Mouse (Mus musculus) hindbrain, embryonic 14.5 days (tissue): Measurements from ENCODE around the gene Pcbp4. TPM values are rescaled to one million over a fixed set of nuclear protein-coding genes. Genes with fewer than 3 reads are reported as not detected.
"Not testable (repeated sequence)": the region's sequence is repeated elsewhere in the genome, so short reads cannot be mapped to it uniquely, and the experiment has no call there.

Source experiments
- ATAC-seq: fragments of 200-750 bp; cut with Nextera tagmentation; 2 replicates; pipeline ENCODE4 v1.8.0; 2017; ENCODE audit warnings: moderate number of reproducible peaks, mild to moderate bottlenecking, moderate TSS enrichment, moderate library complexity; ENCODE audit not compliant: low FRiP score
- DNase-seq: peaks from one replicate; pipeline ENCODE4 v3.0.0-alpha.2; 2015; ENCODE audit warnings: low spot score
- H3K27ac ChIP-seq: fragments of 300-500 bp; sonication (generic); 2 replicates; pipeline ENCODE4 v1.5.1; 2014; ENCODE audit warnings: mild to moderate bottlenecking, moderate library complexity
- H3K27me3 ChIP-seq: fragments of 300-500 bp; sonication (generic); 2 replicates; pipeline ENCODE4 v1.6.1; 2014; ENCODE audit warnings: mild to moderate bottlenecking, low read length, mixed read lengths; ENCODE audit not compliant: control insufficient read depth, insufficient read depth
- H3K36me3 ChIP-seq: fragments of 300-500 bp; sonication (generic); replicated peaks from 2 replicates; pipeline ENCODE4 v1.6.1; 2014; ENCODE audit not compliant: control insufficient read depth, insufficient read depth
- H3K4me1 ChIP-seq: fragments of 300-500 bp; sonication (generic); replicated peaks from 2 replicates; pipeline ENCODE4 v1.6.1; 2014; ENCODE audit warnings: antibody characterized with exemption, low read length, mixed read lengths; ENCODE audit not compliant: control insufficient read depth, insufficient read depth
- H3K4me2 ChIP-seq: fragments of 300-500 bp; sonication (generic); replicated peaks from 2 replicates; pipeline ENCODE4 v1.6.1; 2014; ENCODE audit warnings: mild to moderate bottlenecking, moderate library complexity
- H3K4me3 ChIP-seq: fragments of 300-500 bp; sonication (generic); replicated peaks from 2 replicates; pipeline ENCODE4 v1.5.1; 2014; ENCODE audit warnings: mild to moderate bottlenecking, low read length
- H3K9ac ChIP-seq: fragments of 300-500 bp; sonication (generic); 2 replicates; pipeline ENCODE4 v1.6.1; 2014
- H3K9me3 ChIP-seq: fragments of 300-500 bp; sonication (generic); 2 replicates; pipeline ENCODE4 v1.6.1; 2016; ENCODE audit warnings: low read length; ENCODE audit not compliant: control insufficient read depth
- WGBS: fragments of 180-500 bp; shearing (Covaris S2); extraction: QIAGEN DNeasy Blood & Tissue Kit; methylation state at CpG from one replicate; pipeline ENCODE4 v1.1.7; 2014; 5-methylcytosine and 5-hydroxymethylcytosine counted together
- polyA plus RNA-seq: library from polyadenylated mRNA; unstranded; fragments of >200 nt; fragmentation: Nextera tagmentation; extraction: Ambion mirVana; gene quantifications from 2 replicates; pipeline ENCODE4 v1.2.1, GENCODE M21; 2014

The Pcbp4 gene
- polyA plus RNA-seq, 1 experiment from 2014 or later, result 186 TPM

DNA sequence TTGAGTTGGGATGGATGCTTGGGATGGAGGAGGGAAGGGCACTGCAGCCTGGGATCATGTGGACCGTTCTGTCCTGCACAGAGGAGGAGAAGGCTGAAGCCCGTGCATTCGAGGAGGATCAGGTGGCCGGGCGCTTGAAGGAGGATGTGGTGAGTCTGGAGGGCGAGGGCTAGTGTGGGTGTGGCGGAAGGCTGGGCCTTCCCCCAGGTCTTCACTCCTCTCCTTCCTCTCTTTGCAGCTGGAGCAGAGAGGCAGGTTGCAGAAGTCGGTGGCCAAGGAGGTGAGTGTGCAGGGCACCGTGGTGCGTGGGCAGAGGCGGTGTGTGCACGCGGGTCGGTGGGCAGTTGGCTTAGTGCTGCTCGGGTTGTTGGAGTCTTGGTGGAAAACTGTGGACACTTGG, 28.0 kb downstream of the Pcbp4 start:
- WGBS, result 95% methylated on average over 15 of the region's 15 CpGs

DNA sequence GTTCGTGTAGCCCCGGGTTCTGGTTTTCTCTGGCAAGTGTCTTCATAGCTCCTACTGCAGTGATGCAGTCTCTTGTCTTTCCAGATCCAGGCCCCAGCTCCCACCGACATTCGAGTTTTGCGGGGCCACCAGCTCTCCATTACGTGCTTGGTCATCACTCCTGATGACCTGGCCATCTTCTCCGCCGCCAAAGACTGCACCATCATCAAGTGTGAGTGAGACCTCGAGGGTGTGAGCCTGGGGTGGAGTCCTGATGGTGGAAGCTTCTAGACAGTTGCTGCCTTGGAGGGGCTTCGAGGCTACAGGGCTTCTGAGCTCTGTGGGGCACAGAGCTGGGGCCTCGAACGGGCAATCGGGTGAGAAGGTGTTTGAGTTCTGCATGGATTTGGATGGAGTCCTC, 28.6 kb downstream of the Pcbp4 start:
- H3K36me3 ChIP-seq, result peaks cover 51% of the 10 kb centered on the region
- WGBS, result 94% methylated on average over 13 of the region's 13 CpGs
- H3K9me3 ChIP-seq, result no peaks in the 10 kb centered on the region
- no peak overlapping the region for H3K9ac ChIP-seq
- H3K27me3 ChIP-seq, result no peaks in the 10 kb centered on the region
- DNase-seq (no peak), ATAC-seq (no peak)
- H3K27ac ChIP-seq, result no peak overlapping the region
- no peak overlapping the region for H3K4me2 ChIP-seq
- no peak overlapping the region for H3K4me3 ChIP-seq
- H3K4me1 ChIP-seq, result peaks cover 12% of the 10 kb centered on the region

More for the DNA sequence above, 28.0 kb downstream of the Pcbp4 start:
- H3K36me3 ChIP-seq, result peaks cover 47% of the 10 kb centered on the region
- no peak overlapping the region for H3K27ac ChIP-seq
- DNase-seq, result no peak
- no peak for ATAC-seq
- H3K4me1 ChIP-seq, result peaks cover 12% of the 10 kb centered on the region
- no peak overlapping the region for H3K4me2 ChIP-seq
- no peaks in the 10 kb centered on the region for H3K9me3 ChIP-seq
- H3K9ac ChIP-seq, result no peak overlapping the region
- no peaks in the 10 kb centered on the region for H3K27me3 ChIP-seq
- H3K4me3 ChIP-seq, result no peak overlapping the region

DNA sequence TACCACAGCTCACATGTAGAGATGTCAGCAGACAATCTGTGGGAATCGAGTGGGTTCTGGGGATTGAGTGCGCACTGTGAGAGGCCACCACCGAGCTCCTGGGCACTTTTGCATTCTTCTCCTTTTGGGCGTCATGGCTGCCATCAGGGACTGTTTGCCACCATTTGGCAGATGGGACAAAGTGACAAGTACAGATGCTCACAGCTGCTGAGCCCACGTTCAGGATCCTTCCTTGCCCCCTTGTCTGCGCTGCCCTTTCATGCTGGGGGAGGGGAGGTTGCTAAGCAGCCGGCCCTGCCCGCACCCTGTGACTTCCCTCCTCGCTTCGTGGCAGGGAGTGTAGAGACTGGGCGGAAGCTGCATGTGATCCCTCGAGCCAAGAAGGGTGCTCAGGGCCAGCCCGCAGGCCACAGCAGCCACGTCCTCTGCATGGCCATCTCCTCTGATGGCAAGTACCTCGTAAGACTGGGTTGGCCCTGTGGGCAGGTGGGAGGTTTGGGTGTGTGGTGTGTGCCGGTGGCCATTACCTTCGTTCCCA, 29.6 kb downstream of the Pcbp4 start:
- Histone ChIP-seq H3K4me2 (no peak overlapping the region), H3K27ac (no peak overlapping the region), H3K27me3 (no peaks in the 10 kb centered on the region), H3K4me1 (peaks cover 10% of the 10 kb centered on the region), H3K9ac (no peak overlapping the region), H3K4me3 (no peak overlapping the region), H3K9me3 (no peaks in the 10 kb centered on the region), H3K36me3 (peaks cover 51% of the 10 kb centered on the region)
- ATAC-seq, result no peak
- WGBS, result 87% methylated on average over 17 of the region's 17 CpGs
- DNase-seq, result no peak

DNA sequence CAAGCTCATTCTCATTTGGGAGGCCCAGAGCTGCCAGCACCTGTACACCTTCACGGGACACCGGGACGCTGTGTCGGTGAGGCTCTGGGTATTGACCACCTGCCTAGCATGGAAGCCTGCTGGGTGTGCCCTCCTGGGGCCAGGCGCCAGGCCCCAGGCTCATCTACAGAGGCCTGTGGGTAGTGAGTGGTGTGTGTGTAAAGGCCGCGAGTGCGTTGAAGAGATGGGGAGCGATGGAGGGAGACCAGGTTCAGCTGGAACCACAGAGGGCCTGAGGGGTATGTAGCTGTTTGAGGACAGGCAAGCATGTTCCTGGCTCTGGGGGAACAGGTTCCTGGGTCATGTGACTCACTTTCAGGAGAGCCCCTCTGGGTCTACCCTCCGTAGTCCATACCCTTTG, 30.0 kb downstream of the Pcbp4 start:
- no peak overlapping the region for H3K9ac ChIP-seq
- H3K36me3 ChIP-seq, result peaks cover 51% of the 10 kb centered on the region
- no peak overlapping the region for H3K27ac ChIP-seq
- no peak overlapping the region for H3K4me2 ChIP-seq
- H3K4me3 ChIP-seq, result no peak overlapping the region
- peaks cover 5% of the 10 kb centered on the region for H3K4me1 ChIP-seq
- H3K9me3 ChIP-seq, result no peaks in the 10 kb centered on the region
- ATAC-seq (no peak), DNase-seq (no peak)
- WGBS, result 94% methylated on average over 10 of the region's 10 CpGs
- no peaks in the 10 kb centered on the region for H3K27me3 ChIP-seq

DNA sequence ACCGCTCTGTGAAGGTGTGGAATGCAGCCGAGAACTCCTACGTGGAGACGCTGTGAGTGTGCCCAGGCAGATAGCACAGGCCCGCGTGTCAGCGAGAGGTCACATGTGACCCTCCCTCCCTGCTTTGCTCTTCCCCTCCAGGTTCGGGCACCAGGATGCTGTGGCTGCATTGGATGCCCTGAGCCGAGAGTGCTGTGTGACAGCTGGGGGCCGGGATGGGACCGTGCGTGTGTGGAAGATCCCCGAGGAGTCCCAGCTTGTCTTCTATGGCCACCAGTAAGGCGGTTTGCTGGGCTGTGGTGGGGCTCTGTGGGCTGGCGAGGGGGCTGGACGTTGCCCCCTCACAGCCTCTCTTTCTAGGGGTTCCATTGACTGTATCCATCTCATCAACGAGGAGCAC, 30.5 kb downstream of the Pcbp4 start:
- H3K9ac ChIP-seq, result no peak overlapping the region
- ATAC-seq, result no peak
- 94% methylated on average over 17 of the region's 17 CpGs for WGBS

DNA sequence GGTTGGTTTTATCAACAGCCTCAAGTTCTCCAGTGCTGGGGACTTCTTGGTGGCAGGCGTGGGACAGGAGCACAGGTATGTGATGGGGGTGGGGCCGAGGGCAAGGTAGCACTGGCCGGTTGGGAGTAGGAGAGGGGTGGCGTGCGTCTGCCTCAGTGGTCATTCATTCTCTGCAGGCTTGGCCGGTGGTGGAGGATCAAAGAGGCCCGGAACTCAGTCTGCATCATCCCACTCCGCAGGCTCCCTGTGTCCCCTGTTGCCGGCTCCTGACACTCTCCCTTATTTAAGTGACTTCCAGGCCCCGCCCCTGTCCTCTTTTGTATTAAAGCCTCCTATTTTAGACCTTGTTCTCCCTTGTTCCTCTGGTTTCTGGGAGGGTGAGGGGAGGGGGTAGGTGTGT, 32.0 kb downstream of the Pcbp4 start:
- no peaks in the 10 kb centered on the region for H3K4me1 ChIP-seq
- DNase-seq, result no peak
- no peak overlapping the region for H3K4me2 ChIP-seq
- H3K27ac ChIP-seq, result no peak overlapping the region
- WGBS, result 80% methylated on average over 10 of the region's 10 CpGs
- H3K9me3 ChIP-seq, result no peaks in the 10 kb centered on the region
- H3K4me3 ChIP-seq, result no peak overlapping the region
- no peak overlapping the region for H3K9ac ChIP-seq
- H3K27me3 ChIP-seq, result no peaks in the 10 kb centered on the region
- H3K36me3 ChIP-seq, result peaks cover 51% of the 10 kb centered on the region
- no peak for ATAC-seq

More for the DNA sequence above, 30.5 kb downstream of the Pcbp4 start:
- no peak overlapping the region for H3K4me3 ChIP-seq
- no peaks in the 10 kb centered on the region for H3K27me3 ChIP-seq
- no peak overlapping the region for H3K4me2 ChIP-seq
- H3K36me3 ChIP-seq, result peaks cover 51% of the 10 kb centered on the region
- H3K4me1 ChIP-seq, result peaks cover under 1% of the 10 kb centered on the region; the same call in 1 of the 2 replicates
- DNase-seq, result no peak
- H3K27ac ChIP-seq, result no peak overlapping the region
- H3K9me3 ChIP-seq, result no peaks in the 10 kb centered on the region

DNA sequence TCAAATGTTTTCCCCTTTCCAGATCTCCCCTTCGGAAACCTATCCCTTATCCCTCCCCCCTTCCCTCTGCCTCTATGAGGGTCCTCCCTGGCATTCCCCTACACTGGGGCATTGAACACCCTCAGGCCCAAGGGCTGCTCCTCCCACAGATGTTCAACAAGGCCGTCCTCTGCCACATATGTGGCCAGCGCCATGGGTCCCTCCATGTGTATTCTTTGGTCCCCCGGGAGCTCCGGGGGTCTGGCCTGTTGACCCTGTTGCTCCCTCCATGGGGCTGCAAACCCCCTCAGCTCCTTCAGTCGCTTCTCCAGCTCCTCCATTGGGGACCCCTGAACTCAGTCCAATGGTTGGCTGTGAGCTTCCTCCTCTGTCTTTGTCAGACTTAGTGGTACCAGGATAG, 34.5 kb downstream of the Pcbp4 start:
- not testable (repeated sequence) for ATAC-seq, H3K9ac ChIP-seq, H3K27me3 ChIP-seq, H3K27ac ChIP-seq, H3K4me1 ChIP-seq, DNase-seq, H3K4me2 ChIP-seq, H3K9me3 ChIP-seq, H3K4me3 ChIP-seq
- H3K36me3 ChIP-seq, result peaks cover 37% of the 10 kb centered on the region
- 86% methylated on average over 6 of the region's 6 CpGs for WGBS

DNA sequence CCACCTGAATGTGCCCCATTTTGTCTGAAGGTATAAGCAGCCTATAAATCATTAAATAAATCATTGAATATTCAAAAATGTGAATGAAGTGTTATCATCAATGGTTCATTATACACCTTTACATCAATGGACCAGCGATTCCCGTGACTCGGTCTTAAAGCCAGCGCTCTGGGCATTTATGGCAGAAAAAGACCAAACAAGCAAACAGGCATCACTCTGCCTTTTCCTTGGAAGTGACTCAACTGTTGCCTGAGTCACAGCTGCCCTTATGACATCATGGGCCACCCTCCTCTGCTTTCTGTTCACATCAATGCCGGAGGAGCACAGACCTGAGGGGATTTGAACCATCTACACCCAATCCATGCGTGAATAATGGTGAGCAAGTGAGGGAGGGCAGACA, 46.6 kb downstream of the Pcbp4 start, which contains the start of gene Iqcf1:
TSS of gene Iqcf1 (plus strand) at position 301 of the 400 bp plus-strand sequence.
- ATAC-seq (no peak), DNase-seq (no peak)
- WGBS, result 93% methylated on average over 6 of the region's 6 CpGs
- Histone ChIP-seq H3K9ac (no peak within 1 kb of the TSS), H3K27me3 (no peaks in the 10 kb centered on the region), H3K36me3 (no peaks in the 10 kb centered on the region), H3K4me2 (no peak within 1 kb of the TSS), H3K4me3 (no peak within 1 kb of the TSS), H3K4me1 (no peaks in the 10 kb centered on the region), H3K27ac (no peak within 1 kb of the TSS), H3K9me3 (no peaks in the 10 kb centered on the region)

DNA sequence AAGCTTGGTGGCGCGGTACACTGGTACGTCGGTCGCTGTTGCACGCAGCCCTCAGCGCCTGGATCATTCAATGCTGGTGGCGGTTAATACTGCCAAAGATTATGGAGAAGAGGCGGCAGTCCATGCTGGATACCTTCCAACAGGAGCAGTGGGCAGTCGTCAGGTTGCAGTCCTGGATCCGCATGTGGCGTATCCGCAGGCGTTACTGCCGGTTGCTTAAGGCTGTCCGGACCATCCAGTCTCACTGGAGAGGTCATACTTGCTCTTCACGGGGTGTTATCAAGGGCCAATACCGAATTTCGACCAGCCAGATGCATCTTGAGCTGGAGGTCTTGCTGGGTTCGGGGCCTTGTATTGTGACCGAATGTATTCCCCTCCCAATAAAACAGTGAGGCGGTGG, 48.8 kb downstream of the Pcbp4 start:
- ATAC-seq, result no peak
- Histone ChIP-seq H3K9me3 (no peaks in the 10 kb centered on the region), H3K36me3 (no peaks in the 10 kb centered on the region), H3K27ac (no peak overlapping the region), H3K9ac (no peak overlapping the region), H3K4me1 (no peaks in the 10 kb centered on the region), H3K27me3 (no peaks in the 10 kb centered on the region), H3K4me3 (no peak overlapping the region), H3K4me2 (no peak overlapping the region)
- WGBS, result 89% methylated on average over 22 of the region's 22 CpGs
- no peak for DNase-seq

DNA sequence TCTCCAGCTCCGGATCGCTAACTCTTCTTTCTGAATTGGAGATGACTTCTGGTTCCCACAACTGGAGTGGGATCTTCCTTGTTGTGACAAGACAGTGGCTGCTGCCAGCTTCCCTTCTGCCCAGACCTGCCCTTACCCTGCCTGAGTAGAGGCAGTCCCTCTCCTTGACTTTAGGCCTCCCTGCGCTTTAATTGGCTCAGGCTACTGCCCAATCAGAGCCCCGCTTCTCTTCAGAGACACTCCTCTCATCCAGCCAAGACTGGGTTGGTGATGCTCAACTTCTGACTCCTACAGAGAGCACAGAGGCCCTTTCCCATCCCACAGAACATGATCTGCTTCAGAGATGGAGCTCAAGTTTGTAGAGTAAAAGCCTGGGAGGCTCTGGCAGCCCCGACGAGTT, 51.2 kb downstream of the Pcbp4 start:
- Histone ChIP-seq H3K36me3 (no peaks in the 10 kb centered on the region), H3K9ac (no peak overlapping the region), H3K4me3 (no peak overlapping the region), H3K27ac (no peak overlapping the region), H3K4me2 (no peak overlapping the region), H3K4me1 (no peaks in the 10 kb centered on the region), H3K27me3 (no peaks in the 10 kb centered on the region), H3K9me3 (no peaks in the 10 kb centered on the region)
- ATAC-seq, result no peak
- DNase-seq, result no peak
- WGBS, result 75% methylated on average over 6 of the region's 6 CpGs
